Mouse (Mus musculus) left cerebral cortex, adult 2 months (tissue): Measurements from ENCODE around the gene Plekhs1. TPM values are rescaled to one million over a fixed set of nuclear protein-coding genes. Genes with fewer than 3 reads are reported as not detected.

Experiments used
- DNase-seq, 2 experiments: peaks; one replicate each; pipeline ENCODE4 v3.0.0; 2021 to 2022; ENCODE audit warnings: low spot score in 2 of 2, mixed read lengths in 1 of 2; ENCODE audit errors: extremely low spot score in 1 of 2
- H3K27ac ChIP-seq: fragments of 200-600 bp; 2 replicates; pipeline ENCODE4 v1.8.1; 2022
- H3K4me3 ChIP-seq: fragments of 200-600 bp; 2 replicates; pipeline ENCODE4 v1.8.1; 2022
- CTCF ChIP-seq: fragments of 200-600 bp; IDR thresholded peaks from 2 replicates; pipeline ENCODE4 v1.8.1; 2022; ENCODE audit warnings: antibody characterized with exemption, mild to moderate bottlenecking, moderate library complexity
- intact Hi-C: fragments of 180-260 bp; cut with DNase I; formaldehyde crosslinking; loops from one replicate; pipeline ENCODE4 v1.15.1; 2025
- long read RNA-seq, 2 experiments: library from polyadenylated mRNA; stranded (forward); transcript quantifications; one replicate each; pipeline ENCODE4 v2.0.0; 2021; ENCODE audit warnings: borderline mapping rate in 2 of 2
- total RNA-seq, 2 experiments: library from RNA; stranded (reverse); gene quantifications; 2 replicates each; pipeline ENCODE4 v1.2.3; 2021

Plekhs1 gene
- total RNA-seq = under 1 TPM; 0.72 to 0.89 TPM
- long read RNA-seq, experiment 1, partial matches to known transcripts = 0 of 1 reads
- long read RNA-seq, experiment 1, other reads (novel, unspliced or antisense) = 1 of 1 reads
- long read RNA-seq, experiment 2, partial matches to known transcripts = 0 of 3 reads
- long read RNA-seq, experiment 2, other reads (novel, unspliced or antisense) = 2 of 3 reads

DNA sequence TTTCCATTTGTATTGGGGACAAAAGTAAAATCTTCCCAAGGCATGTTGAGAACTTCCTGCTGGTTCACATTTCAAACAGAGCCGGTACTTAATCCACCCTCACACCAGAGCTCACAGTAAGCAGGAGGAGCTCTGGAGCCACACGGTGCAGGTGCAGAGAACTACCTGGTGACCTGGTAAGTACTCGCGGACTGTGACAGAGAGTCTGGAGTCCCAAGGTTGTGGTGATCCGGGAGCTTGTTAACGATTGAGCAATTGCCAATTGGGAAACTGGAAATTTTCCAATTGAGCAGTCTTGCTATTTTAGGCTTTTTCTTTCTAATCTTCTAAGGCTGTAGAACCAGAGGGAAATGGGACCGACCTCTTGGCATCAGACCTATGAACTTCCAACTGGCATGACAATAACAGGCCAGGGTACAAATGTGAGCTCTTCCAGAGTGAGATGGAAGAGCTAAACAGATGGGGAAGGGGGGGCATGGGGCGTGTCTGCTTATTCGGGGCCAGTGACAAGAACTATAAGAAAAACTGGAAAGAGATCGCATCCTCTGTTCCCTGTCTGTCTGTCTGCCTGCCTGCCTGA lies at the start of gene Plekhs1:
Gene Plekhs1 (plus strand): TSS at position 119 of the 580 bp plus-strand sequence.
- no peak for TF ChIP-seq CTCF
- Histone ChIP-seq H3K4me3 (no peak within 1 kb of the TSS), H3K27ac (no peak within 1 kb of the TSS)
- intact Hi-C loops = no loop called here
- DNase-seq = no peak

DNA sequence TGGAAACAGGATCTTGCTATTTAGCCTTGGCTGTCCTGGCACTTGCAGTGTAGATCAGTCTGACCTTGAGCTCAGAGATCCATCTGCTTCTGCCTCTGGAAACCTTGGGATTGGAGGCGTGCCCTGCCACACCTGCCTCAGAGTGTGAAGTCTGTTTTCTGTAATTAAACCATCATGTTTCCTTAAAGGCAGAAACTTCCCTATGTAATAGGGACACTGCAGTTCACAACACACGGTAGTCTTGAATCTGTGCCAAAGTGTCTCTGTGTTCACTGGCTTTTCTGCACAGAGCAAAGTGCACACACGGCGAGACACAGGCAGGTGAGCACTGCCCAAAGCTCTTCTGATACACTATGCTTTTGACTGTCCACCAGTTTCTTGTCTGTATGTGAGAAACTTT lies 43.0 kb upstream of the Plekhs1 start:
- no peak overlapping the region for H3K4me3 ChIP-seq
- DNase-seq = no peak
- intact Hi-C loops = no loop called here
- no peak overlapping the region for H3K27ac ChIP-seq
- TF ChIP-seq CTCF = no peak

DNA sequence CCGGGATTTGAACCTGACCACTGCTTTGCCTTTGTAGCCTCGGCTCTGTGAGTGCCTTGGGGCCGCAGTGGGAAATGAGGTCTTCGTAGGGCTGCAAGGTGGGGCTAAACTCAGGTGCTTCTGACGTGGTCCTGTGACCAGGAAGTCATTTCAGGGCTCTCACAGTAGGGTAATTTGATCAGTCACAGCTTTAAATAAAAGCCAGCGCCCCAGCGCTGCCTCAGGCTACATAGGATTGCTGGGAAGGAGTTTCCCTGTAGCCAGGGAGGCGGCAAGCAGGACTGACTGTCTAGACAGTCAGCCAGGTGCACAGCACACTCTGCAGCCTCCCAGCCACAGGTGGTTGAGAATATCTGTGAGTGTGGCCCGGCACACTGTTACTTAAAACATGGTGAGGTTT lies 42.0 kb upstream of the Plekhs1 start:
- intact Hi-C loops = no loop called here
- Histone ChIP-seq H3K27ac (no peak overlapping the region), H3K4me3 (no peak overlapping the region)
- no peak for TF ChIP-seq CTCF
- DNase-seq = no peak

DNA sequence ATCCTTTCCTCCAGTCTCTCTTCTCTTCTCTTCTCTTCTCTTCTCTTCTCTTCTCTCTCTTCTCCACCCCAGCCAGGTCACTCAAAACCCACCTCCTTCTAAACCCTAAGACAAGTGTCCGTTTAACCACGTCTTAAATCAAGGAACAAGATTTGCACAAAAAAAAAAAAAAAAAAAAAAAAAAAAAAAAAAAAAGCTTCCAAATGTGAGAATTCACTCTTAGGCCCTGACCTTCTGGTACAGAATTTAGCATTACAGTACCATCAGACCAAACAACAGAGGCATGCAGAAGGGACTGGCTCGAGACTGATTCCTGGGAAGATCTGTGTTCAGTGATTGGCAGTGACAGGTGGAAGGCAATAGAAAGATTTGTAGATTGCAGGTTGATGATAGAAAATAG lies 41.1 kb upstream of the Plekhs1 start:
- intact Hi-C loops = loop anchor here (5.0 kb wide), 3 partner anchors 142 to 487 kb away; partner anchors contain the start of gene Adrb1

DNA sequence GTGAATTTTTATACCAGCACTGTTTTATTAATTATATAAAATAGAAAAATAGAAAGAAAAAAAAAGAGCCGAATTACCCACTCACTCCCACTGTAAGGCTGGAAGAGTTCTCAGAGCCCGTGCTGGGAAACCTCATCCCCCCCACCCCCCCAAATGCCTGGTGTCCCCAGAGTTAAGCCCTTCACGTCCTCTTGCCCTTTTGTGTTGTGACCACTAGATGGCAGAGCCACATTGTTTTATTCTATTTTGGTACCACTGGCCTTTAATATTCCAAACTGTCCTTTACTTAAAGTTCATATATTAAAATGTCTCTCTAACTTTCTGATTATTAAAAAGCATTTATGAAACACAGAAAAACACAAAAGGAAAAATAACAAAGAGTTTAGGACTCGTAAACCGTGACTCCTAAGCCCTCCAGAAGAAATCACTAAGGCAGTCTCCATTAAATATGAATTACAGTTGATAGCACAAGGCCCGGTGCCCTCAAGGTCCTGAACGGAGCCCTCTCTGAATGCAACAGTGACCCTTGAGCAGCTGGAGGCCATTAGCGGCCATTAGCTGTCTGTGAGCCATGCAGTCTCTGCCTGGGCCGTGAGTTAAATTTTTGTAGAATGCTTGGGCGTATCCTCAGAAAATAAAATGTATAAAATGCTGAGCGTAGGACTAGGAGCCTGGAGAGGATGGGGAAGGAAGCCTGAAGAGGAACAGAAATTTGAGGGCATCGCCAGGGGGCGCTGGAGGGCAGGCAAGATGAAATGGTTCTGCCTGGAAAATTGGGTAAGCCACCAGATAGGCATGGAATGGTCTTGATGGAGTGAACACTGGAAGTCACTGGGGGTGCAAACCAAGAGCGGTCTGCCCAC lies 38.7 kb upstream of the Plekhs1 start:
- Histone ChIP-seq H3K4me3 (no peak overlapping the region), H3K27ac (peak overlapping the region; percentile 48)
- DNase-seq = peak; percentile 88 to 97
- intact Hi-C loops = loop anchor here (1.0 to 5.0 kb wide), 4 partner anchors 140 to 485 kb away; partner anchors contain the start of gene Adrb1
- TF ChIP-seq CTCF = peak; percentile 80

More for the DNA sequence above, 41.1 kb upstream of the Plekhs1 start:
- no peak for DNase-seq
- TF ChIP-seq CTCF = no peak
- no peak overlapping the region for H3K27ac ChIP-seq
- no peak overlapping the region for H3K4me3 ChIP-seq

DNA sequence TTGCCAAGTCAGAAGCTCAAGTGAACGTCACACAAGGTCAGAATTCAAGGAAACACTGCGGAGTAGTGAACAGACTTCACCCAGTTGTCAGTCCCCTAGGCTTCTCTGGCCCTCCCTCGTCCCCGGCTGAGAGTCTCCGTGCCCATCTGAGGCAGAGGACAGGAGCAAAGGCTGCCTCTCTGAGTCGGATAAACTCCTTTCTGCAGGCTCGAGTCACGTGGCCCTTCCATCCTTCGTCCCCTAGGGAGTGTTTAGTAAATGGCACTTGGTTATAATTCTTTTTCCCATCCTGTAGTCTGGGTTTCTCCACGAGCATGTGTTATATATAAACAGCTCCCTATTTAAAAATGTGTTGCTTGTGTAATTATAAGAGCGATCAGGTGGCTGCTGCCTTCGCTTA lies 38.1 kb upstream of the Plekhs1 start:
- TF ChIP-seq CTCF = no peak
- Histone ChIP-seq H3K27ac (peak overlapping the region; percentile 48), H3K4me3 (no peak overlapping the region)
- DNase-seq = peak in 1 of 2 experiments; percentile 19
- intact Hi-C loops = loop anchor here (5.0 kb wide), 3 partner anchors 139 to 484 kb away; partner anchors contain the start of gene Adrb1

DNA sequence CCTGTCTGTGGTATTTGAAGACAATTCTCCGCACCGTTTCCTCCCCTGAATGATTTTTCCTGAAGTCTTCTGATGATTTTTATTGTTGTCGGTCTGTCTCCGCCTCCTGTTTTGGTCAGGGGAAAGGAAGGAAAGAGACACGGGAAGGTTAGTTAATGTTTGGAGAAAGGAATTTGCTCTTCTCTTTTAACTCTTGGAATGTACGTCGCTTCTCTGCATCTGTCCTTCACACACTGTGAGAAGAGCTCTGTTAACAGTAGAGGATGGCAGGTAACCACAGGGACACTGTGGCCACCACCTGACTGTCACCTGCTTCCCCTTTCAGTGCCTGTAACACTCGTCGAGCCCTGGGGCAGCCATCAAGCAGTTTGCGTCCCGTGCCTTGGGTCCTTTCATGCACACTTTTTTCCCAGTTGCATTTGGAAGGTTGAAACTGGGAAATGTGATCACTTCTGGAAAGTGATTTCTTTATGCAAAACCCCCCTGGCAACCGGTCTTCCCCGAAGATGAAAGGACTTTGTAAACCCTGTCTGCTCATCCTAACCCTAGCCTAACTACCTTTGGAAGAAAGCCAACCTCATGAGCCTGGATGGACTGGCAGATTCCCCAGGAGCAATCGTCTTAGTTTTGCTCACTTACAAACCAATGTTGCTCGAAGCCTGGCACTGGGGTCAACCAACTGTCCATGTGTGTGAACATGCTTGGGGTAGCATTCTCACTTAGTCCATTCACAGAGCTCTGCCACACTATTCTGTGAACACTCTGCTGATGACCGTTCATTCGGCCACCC lies 36.6 kb upstream of the Plekhs1 start:
- H3K27ac ChIP-seq = no peak overlapping the region
- no peak overlapping the region for H3K4me3 ChIP-seq
- no peak for DNase-seq
- no peak for TF ChIP-seq CTCF
- intact Hi-C loops = loop anchor here (5.0 kb wide), 3 partner anchors 138 to 482 kb away; partner anchors contain the start of gene Adrb1

DNA sequence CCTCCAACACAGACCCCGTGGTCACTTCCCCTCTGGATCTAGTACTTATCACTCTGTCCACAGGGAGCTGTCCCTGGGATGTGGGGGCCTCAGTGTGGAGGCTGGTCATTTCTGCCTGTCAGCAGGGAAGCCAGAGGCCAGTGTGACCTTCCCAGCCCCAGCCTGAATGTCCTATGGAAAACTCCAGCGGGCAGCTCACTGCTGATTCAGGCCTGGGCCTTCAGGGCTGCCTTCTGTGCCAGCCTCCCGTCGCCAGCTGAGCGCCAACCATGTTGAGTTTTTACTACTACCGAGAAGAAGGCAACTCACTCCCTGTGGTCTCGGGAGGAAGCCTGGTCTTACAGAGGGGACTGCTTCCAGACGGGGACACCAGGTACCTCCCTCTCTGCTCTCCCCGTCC lies 35.9 kb upstream of the Plekhs1 start:
- H3K4me3 ChIP-seq = no peak overlapping the region
- intact Hi-C loops = no loop called here
- no peak for DNase-seq
- no peak for TF ChIP-seq CTCF
- H3K27ac ChIP-seq = peak overlapping the region; percentile 47; the same call in 1 of the 2 replicates

DNA sequence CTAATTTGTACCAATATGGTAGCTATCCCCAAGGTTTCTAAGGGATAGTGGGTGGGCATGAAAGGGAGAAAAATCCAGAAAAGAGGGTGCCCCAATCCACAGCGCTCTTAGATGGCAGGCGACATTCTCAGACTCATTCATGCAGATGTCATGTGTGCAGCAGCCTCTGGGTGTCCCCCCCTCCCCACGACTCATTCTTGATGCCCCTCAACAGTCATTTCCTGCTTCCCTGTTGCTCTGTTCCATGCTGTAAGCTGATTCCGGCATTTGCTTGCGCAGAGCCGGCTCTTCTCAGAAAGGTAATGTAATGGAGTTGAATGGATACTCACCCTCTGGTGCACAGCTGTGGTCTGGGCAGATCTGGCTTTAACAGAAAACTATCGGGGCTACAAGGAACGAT lies 31.1 kb upstream of the Plekhs1 start:
- no peak for DNase-seq
- Histone ChIP-seq H3K4me3 (no peak overlapping the region), H3K27ac (no peak overlapping the region)
- TF ChIP-seq CTCF = no peak
- intact Hi-C loops = no loop called here

DNA sequence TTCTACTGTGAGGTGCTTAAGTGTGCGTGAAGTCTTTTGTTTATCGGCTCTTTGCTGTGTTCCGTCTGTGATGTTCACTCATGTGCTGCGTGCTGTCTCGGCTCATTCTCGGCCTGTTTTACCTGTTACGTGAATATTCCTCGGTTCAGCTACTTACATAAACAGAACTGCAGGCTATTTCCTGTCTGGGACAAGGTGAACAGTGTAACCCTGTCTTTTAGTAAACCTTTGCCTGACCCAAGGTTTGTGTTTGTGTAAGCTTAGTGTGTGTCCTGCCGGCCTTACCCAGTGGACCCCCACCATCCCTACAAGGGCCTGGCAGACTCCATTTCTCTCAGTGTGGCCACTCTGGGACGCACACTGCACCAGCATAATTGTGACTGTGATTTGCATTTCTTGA lies 28.7 kb upstream of the Plekhs1 start:
- intact Hi-C loops = no loop called here
- DNase-seq = no peak
- TF ChIP-seq CTCF = no peak
- no peak overlapping the region for H3K4me3 ChIP-seq
- no peak overlapping the region for H3K27ac ChIP-seq

DNA sequence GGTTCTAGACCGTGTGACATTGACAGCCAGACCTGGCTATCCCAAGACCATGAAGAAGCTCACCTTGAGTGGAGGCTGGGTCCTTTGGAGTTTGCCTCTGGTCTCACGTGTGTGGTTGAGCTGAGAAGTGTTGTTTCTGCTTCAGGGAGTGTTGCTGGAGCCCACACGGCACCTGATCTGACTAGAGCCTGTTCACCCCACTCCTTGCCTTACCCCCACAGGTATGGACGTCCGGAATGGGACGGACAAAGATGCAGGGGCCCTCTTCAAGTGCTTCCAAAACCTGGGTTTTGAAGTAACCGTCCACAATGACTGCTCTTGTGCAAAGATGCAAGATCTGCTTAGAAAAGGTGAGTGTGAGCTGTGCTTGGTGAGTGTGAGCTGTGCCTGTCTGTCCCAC lies 27.9 kb upstream of the Plekhs1 start:
- Histone ChIP-seq H3K27ac (no peak overlapping the region), H3K4me3 (no peak overlapping the region)
- no peak for DNase-seq
- intact Hi-C loops = no loop called here
- no peak for TF ChIP-seq CTCF
